Mouse (Mus musculus) heart, adult 2 months (tissue): ENCODE measurements around the gene Borcs5.

Experiments used
- CTCF ChIP-seq: fragments of 200-600 bp; IDR thresholded peaks from 2 replicates; pipeline ENCODE4 v1.8.1; 2022; ENCODE audit warnings: antibody characterized with exemption, mild to moderate bottlenecking, moderate library complexity
- EP300 ChIP-seq: fragments of 200-500 bp; IDR thresholded peaks from 2 replicates; pipeline ENCODE4 v1.6.1; 2011; ENCODE audit warnings: low read depth, low read length, control low read depth; ENCODE audit not compliant: insufficient read depth

DNA sequence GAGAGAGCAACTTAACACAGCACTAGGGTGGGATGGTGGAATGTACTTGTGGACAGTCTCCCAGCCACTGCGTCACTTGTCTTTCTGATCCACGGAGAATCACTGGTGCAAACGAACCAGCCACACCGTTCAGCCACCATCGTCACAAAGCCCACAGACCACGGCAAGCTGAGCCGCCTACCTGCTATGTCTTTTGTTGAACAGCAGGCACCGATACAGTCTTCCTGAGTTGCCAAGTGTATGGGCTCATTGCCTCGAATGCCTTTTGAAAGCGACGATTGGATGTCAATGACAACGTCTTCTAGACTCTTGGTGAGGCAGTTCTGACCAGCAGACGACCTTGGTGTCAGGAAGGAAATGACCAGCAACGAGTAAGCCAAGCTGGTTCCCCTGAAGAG, 17.8 kb upstream of the Borcs5 start:
- TF ChIP-seq CTCF (no peak), EP300 (no peak)
